Mouse (Mus musculus) embryonic facial prominence, embryonic 10.5 days (tissue): ENCODE results near the gene Fat1. TPM values are rescaled to one million over a fixed set of nuclear protein-coding genes. Genes with fewer than 3 reads are reported as not detected.

Source experiments
- DNase-seq: peaks from one replicate; pipeline ENCODE4 v3.0.0-alpha.2; 2017; ENCODE audit warnings: low spot score
- H3K27ac ChIP-seq: fragments of 300-500 bp; sonication (generic); replicated peaks from 2 replicates; pipeline ENCODE4 v1.5.1; 2016; ENCODE audit warnings: mild to moderate bottlenecking
- H3K27me3 ChIP-seq: fragments of 300-500 bp; sonication (generic); replicated peaks from 2 replicates; pipeline ENCODE4 v1.6.1; 2016; ENCODE audit warnings: low read depth, mild to moderate bottlenecking; ENCODE audit not compliant: poor library complexity, severe bottlenecking
- H3K36me3 ChIP-seq: fragments of 300-500 bp; sonication (generic); replicated peaks from 2 replicates; pipeline ENCODE4 v1.6.1; 2016; ENCODE audit warnings: mild to moderate bottlenecking, moderate library complexity
- H3K4me1 ChIP-seq: fragments of 300-500 bp; sonication (generic); 2 replicates; pipeline ENCODE4 v1.6.1; 2016
- H3K4me3 ChIP-seq: fragments of 300-500 bp; sonication (generic); 2 replicates; pipeline ENCODE4 v1.5.1; 2016; ENCODE audit warnings: mild to moderate bottlenecking, moderate library complexity
- H3K9me3 ChIP-seq: fragments of 300-500 bp; sonication (generic); 2 replicates; pipeline ENCODE4 v1.6.1; 2016; ENCODE audit warnings: mild to moderate bottlenecking
- WGBS: fragments of 180-500 bp; shearing (Covaris S2); methylation state at CpG from one replicate; pipeline ENCODE4 v1.1.7; 2016; 5-methylcytosine and 5-hydroxymethylcytosine counted together
- polyA plus RNA-seq: library from polyadenylated mRNA; unstranded; fragments of >200 nt; fragmentation: Nextera tagmentation; extraction: Ambion mirVana; gene quantifications from 2 replicates; pipeline ENCODE4 v1.2.1, GENCODE M21; 2016

Fat1 gene
- polyA plus RNA-seq, 1 experiment from 2014 or later: 17.2 TPM

DNA sequence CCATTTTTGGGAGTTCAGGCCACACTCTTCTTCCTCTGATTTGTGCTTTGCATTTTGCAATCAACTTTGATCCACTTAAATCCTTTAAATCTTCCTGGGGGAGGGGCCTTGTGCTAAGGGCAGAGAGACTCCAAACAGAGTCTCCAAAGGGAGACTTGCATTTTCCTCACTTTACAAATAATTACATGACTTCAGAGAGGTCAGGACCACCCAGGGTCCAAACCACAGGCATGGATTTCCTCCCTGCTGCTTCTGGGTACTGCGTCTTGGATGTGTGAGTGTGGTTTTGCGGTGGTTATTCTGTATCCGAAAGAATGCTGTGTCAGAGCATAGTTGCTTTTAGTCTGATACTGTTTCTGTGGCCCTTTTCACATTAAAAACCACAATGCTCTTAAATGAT is 61.2 kb downstream of the Fat1 start:
- 18% methylated on average over 3 of the region's 3 CpGs for WGBS
- Histone ChIP-seq H3K4me1 (peaks cover 88% of the 10 kb centered on the region), H3K9me3 (no peaks in the 10 kb centered on the region), H3K27ac (no peak overlapping the region; the same call in 1 of the 2 replicates), H3K36me3 (no peaks in the 10 kb centered on the region), H3K4me3 (no peak overlapping the region), H3K27me3 (no peaks in the 10 kb centered on the region)
- peak; percentile 58 for DNase-seq

DNA sequence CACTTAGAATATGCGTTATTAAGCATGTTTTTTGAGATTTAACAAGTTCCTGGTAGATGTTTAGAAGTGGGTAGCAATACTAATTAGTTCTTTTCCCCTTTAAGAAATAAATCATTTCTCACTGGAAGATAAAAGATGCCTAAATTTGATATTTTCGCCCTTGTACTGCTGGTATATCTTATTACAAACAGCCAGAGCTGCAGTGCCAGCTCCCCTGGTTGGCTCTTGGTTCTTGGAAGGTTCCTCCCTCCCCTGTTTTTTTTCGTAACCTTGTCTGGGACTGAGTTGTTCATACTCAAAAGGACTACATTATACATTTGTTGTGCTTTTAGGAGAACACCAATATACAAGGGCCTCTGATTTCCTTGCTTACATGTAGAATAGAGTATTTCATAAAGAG is 62.1 kb downstream of the Fat1 start:
- Histone ChIP-seq H3K9me3 (no peaks in the 10 kb centered on the region), H3K27me3 (no peaks in the 10 kb centered on the region), H3K27ac (no peak overlapping the region; the same call in 1 of the 2 replicates), H3K4me1 (peaks cover 88% of the 10 kb centered on the region), H3K36me3 (0 out of 2 replicates have a peak, but pooled peaks cover 5% of the 10 kb centered on the region), H3K4me3 (no peak overlapping the region)
- WGBS: 66% methylated on average over 3 of the region's 3 CpGs
- no peak for DNase-seq

DNA sequence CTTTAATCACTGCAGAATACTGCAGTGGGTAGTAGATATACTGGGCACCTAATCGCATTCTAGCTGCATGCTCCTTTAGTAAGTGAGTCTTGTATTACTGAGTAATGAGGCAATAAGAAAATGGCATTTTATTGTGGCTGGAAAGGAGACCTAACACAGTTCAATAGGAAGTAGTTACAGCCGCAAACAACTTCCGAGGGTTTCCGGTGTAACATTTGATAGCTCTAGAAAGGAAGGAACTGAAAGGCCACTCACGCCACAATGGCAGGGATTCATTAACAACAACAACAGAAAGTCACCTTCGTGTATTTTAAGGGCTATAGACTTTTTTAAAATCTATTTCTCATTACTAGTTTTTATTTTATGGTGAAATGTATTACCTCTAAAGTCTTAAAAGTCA is 62.6 kb downstream of the Fat1 start:
- no peak for DNase-seq
- WGBS: 24% methylated on average over 6 of the region's 6 CpGs

DNA sequence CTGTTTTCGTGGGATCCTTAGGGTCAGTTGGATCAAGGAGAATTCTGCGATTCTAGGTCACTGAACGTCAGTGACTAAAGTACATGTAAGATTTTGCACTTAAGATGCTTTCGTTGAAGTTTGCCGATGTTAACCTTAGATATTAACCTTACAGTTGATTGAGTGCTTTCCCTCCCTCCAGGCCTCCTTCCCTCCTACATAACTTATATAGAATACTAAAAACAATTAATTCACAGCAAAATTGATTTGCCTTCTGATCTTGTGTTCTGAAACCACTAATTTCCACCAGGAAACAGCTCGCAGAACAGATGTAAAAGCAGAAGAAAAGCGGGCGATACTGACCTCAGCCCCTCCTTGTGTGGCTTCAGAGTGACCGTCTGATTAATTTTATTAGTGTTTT is 63.0 kb downstream of the Fat1 start:
- Histone ChIP-seq H3K4me1 (peaks cover 88% of the 10 kb centered on the region), H3K4me3 (no peak overlapping the region), H3K36me3 (0 out of 2 replicates have a peak, but pooled peaks cover 5% of the 10 kb centered on the region), H3K27me3 (no peaks in the 10 kb centered on the region), H3K27ac (peak overlapping the region; percentile 73), H3K9me3 (no peaks in the 10 kb centered on the region)
- no peak for DNase-seq
- WGBS: 36% methylated on average over 9 of the region's 9 CpGs

More for the DNA sequence above, 62.6 kb downstream of the Fat1 start:
- peaks cover 88% of the 10 kb centered on the region for H3K4me1 ChIP-seq
- no peak overlapping the region for H3K27ac ChIP-seq
- no peak overlapping the region for H3K4me3 ChIP-seq
- no peaks in the 10 kb centered on the region for H3K27me3 ChIP-seq
- 0 out of 2 replicates have a peak, but pooled peaks cover 5% of the 10 kb centered on the region for H3K36me3 ChIP-seq
- no peaks in the 10 kb centered on the region for H3K9me3 ChIP-seq

DNA sequence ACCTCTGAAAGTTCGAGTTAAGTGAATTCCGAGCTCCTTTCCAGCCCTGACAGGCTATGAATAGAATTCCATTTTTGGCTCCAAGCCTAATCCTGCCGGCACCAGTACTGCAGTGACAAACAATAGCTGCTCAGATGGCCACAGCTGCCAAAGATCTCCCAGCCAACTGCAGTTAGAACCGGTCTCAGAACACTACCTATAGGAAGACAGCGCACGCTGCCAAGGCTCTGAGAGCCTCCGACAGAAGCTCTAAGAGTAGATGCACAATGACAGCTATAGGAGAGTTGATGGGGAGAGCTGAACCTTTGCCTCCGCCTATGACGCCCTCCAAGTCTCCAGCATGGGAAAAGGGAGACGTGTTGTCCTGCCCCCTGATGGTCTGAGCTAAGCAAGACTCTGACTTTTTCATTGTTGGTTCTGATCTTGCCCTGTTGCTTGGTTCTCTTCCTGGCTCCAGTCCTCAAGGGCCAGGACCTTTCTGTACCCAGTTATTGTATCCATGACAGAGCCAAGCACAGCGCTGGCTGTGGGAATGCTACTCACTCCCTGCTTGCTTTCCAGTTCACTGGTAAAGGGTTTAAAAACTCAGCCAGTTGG is 63.5 kb downstream of the Fat1 start:
- Histone ChIP-seq H3K27me3 (no peaks in the 10 kb centered on the region), H3K4me3 (no peak overlapping the region), H3K36me3 (0 out of 2 replicates have a peak, but pooled peaks cover 5% of the 10 kb centered on the region), H3K4me1 (peaks cover 88% of the 10 kb centered on the region), H3K9me3 (no peaks in the 10 kb centered on the region), H3K27ac (peak overlapping the region; percentile 73)
- peak; percentile 58 for DNase-seq
- 17% methylated on average over 11 of the region's 11 CpGs for WGBS

DNA sequence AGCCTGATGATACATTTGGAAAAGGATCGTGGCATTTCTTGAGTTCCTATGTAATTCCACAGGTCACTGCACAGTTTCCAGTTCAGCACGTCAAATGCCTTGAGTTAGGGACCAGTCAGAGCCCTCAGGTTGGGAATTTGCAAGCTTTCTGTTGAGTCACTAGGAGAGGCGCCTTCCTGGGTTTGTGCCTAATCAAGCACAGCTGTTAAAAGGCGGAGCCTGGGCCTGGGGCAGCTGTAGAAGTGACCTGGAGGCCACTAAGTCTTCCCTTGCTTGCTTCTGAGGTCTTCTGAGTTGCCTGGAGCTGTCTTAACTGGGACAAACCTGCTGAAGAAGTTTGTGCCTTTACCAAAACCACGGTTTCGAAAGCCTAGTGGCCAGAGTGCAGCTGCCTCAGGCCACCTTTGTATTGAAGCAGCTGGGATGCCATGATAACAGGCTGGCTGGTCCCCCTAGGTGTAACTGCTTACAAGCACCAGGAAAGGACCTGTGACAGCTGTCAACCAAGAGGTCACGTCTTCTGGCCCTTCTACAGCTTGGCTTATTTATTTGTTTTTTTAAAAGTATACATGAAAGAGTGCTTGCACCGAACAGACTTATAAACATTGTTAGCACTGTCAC is 66.4 kb downstream of the Fat1 start:
- no peak overlapping the region for H3K4me3 ChIP-seq
- 18% methylated on average over 8 of the region's 8 CpGs for WGBS
- peaks cover 68% of the 10 kb centered on the region for H3K4me1 ChIP-seq
- peak; percentile 78 for DNase-seq
- H3K9me3 ChIP-seq: no peaks in the 10 kb centered on the region
- peak overlapping the region; percentile 61 for H3K27ac ChIP-seq
- no peaks in the 10 kb centered on the region for H3K27me3 ChIP-seq
- H3K36me3 ChIP-seq: 0 out of 2 replicates have a peak, but pooled peaks cover 5% of the 10 kb centered on the region

DNA sequence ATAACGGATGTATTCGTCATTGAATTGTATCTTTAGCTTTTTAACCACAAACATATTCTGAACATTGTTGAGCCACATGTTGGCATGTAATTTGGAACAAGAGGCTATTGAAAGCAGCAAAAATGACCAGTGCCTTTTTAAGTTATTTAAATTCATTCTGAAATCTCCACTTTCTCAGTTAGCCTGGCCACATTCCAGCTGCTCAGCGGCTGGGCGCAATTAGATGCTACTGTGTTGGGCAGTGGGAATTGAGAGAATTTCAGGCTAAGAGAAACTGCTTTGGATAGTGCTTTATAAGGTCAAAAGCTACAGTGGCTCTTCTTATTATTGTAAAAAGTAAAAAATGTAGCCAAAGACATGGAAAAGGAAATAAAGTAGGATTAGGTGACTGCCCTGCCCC is 67.4 kb downstream of the Fat1 start:
- DNase-seq: no peak
- no peak overlapping the region for H3K27ac ChIP-seq
- H3K9me3 ChIP-seq: no peaks in the 10 kb centered on the region
- no peak overlapping the region for H3K4me3 ChIP-seq
- peaks cover 12% of the 10 kb centered on the region; the same call in 1 of the 2 replicates for H3K36me3 ChIP-seq
- H3K4me1 ChIP-seq: peaks cover 58% of the 10 kb centered on the region
- WGBS: 66% methylated on average over 4 of the region's 4 CpGs
- H3K27me3 ChIP-seq: no peaks in the 10 kb centered on the region

DNA sequence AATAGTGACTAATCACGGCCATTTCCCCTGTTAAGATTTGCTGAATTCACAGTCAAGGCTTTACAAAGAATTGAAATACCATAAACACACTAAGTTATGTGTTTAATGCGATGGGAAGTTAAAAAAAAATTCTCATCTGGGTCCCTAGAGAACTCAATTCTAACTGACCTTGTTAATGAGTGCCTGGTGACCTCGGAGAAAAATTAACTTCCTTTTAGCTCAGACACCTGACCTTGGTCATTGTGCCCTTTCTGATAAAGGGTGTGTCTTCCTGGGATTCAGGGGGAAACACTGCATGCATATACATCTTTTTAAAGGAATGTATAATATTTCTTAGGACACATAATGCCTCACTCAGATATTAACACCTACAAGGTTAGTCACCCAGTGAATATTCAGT is 68.8 kb downstream of the Fat1 start:
- WGBS: 71% methylated on average over 3 of the region's 3 CpGs
- H3K36me3 ChIP-seq: peaks cover 21% of the 10 kb centered on the region
- peaks cover 45% of the 10 kb centered on the region for H3K4me1 ChIP-seq
- H3K9me3 ChIP-seq: no peaks in the 10 kb centered on the region
- H3K27me3 ChIP-seq: no peaks in the 10 kb centered on the region
- no peak overlapping the region for H3K27ac ChIP-seq
- no peak overlapping the region for H3K4me3 ChIP-seq
- DNase-seq: no peak

DNA sequence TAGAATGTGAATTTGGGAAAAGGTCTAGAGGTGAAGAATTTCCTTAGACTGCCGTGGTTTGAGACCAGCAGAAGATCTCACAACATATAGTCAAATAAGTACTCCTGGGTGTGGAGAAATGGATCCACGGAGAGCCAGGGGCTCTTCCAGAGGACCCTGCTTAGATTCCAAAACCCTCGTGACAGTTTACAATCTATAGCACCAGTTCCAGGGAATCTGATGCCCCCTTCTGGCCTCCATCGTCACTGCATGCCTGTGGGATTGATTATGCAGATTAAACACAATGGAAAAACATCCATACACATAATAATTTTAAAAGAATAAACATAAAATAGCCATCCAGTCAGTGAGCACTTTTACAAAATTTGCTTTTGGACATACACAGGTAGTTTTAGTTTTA is 75.4 kb downstream of the Fat1 start:
- H3K27me3 ChIP-seq: no peaks in the 10 kb centered on the region
- H3K9me3 ChIP-seq: no peaks in the 10 kb centered on the region
- no peaks in the 10 kb centered on the region for H3K4me1 ChIP-seq
- H3K27ac ChIP-seq: no peak overlapping the region
- peak; percentile 65 for DNase-seq
- H3K4me3 ChIP-seq: no peak overlapping the region
- 37% methylated on average over 4 of the region's 4 CpGs for WGBS
- peaks cover 82% of the 10 kb centered on the region for H3K36me3 ChIP-seq

DNA sequence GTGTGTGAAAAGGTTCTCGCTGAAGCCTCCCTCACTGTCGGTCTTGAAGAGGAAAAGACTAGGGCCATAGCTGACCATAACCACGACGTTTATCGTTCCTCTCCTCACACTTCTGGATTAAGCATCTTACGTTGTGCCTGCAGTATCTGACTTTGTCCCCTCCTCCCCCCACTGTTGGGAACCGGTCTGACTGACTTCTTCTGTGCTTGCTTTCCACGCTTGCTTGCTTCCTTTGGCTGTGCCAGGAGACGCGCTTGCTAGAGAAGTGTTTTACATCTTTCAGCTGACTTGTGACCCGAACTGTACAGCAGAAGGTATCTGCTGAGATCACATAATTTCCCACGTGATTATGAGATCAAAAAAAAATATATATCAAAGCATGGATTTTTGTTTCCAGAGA is 76.5 kb downstream of the Fat1 start:
- no peaks in the 10 kb centered on the region for H3K9me3 ChIP-seq
- WGBS: 92% methylated on average over 12 of the region's 12 CpGs
- peaks cover 92% of the 10 kb centered on the region for H3K36me3 ChIP-seq
- H3K27ac ChIP-seq: no peak overlapping the region
- H3K27me3 ChIP-seq: no peaks in the 10 kb centered on the region
- DNase-seq: no peak
- H3K4me1 ChIP-seq: no peaks in the 10 kb centered on the region
- no peak overlapping the region for H3K4me3 ChIP-seq

DNA sequence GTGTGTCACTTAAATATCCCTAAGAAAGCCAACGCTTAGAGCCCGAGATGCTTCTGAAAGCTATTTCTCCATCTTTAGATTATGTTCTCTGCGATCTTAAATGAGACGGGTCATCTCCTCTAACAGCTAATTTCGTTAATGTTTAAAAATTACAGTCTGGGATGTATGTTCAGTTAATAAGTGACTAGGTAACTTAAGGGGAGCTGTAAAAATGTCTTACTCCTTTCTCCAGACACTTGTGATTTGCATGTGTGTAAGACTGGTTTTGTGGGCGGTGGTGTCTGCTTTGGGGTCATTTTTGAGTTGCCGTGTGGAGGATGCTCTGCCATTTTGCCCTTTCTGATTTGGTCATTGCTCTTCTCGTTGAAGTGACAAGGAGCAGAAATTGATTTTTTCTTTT is 78.6 kb downstream of the Fat1 start:
- no peaks in the 10 kb centered on the region for H3K27me3 ChIP-seq
- H3K36me3 ChIP-seq: peaks cover 98% of the 10 kb centered on the region
- no peak for DNase-seq
- H3K9me3 ChIP-seq: no peaks in the 10 kb centered on the region
- H3K27ac ChIP-seq: no peak overlapping the region
- no peaks in the 10 kb centered on the region for H3K4me1 ChIP-seq
- 94% methylated on average over 8 of the region's 8 CpGs for WGBS
- no peak overlapping the region for H3K4me3 ChIP-seq

DNA sequence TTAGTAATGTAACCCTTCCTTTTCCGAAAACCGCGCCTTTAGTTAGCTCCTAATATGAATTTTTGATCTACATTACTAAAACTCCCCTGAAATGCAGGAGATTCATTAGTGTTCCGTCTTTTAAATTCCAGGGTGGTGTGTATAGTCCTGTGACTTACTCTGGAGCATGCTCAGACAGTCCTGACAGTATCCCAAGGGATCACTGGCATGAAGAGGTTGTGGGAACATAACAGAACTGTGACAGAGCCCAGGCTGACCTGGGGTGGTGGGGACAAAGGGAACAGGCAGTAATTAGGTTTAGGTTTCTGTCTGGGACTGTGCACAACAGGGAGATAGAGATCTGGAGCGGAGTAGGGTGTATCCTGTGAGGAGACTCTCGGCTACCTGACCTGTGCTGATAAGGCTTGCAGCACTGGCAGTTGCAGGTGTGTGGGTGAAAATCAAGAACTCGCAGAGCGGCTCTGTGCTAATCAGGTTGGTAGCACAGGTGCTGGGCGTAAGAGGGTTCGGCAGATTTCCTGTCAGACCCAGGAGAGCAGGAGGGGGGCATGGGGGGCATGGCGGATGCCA is 79.3 kb downstream of the Fat1 start:
- 92% methylated on average over 11 of the region's 11 CpGs for WGBS
- Histone ChIP-seq H3K36me3 (peaks cover 98% of the 10 kb centered on the region), H3K9me3 (no peaks in the 10 kb centered on the region), H3K27ac (no peak overlapping the region), H3K4me3 (no peak overlapping the region), H3K4me1 (no peaks in the 10 kb centered on the region), H3K27me3 (no peaks in the 10 kb centered on the region)
- DNase-seq: no peak

DNA sequence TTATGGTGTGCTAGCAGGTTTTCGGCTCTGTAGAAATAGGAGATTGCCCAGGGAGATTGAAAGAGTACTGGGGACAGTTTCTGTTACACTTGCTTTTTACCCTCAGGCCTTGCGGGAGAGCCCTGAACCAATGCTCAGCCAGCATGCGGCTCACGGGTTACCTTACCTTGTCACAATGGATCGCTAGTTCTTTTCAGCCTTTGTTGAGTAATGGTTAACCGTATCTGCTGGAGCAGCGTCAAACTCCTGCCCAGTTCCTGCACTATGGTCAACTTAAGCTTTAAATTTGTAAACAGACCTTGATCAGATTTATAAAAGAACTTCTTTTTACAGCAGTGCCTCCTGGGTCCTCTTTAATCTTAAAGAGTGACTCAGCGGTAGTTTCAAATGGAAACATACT is 80.6 kb downstream of the Fat1 start:
- 87% methylated on average over 8 of the region's 8 CpGs for WGBS
- no peak overlapping the region for H3K27ac ChIP-seq
- no peak for DNase-seq
- no peaks in the 10 kb centered on the region for H3K27me3 ChIP-seq
- no peaks in the 10 kb centered on the region for H3K4me1 ChIP-seq
- H3K4me3 ChIP-seq: no peak overlapping the region
- H3K36me3 ChIP-seq: peaks cover 98% of the 10 kb centered on the region
- no peaks in the 10 kb centered on the region for H3K9me3 ChIP-seq
